Mouse (Mus musculus) neural tube, embryonic 14.5 days (tissue): ENCODE results near the gene 1600014C23Rik. TPM values are rescaled to one million over a fixed set of nuclear protein-coding genes. Genes with fewer than 3 reads are reported as not detected.
A peak's percentile ranks its signal among the peaks of the same experiment; 100 is the strongest.

Experiments used
- ATAC-seq: fragments of 200-750 bp; cut with Nextera tagmentation; 2 replicates; pipeline ENCODE4 v1.8.0; 2017; ENCODE audit warnings: low read depth, mild to moderate bottlenecking, moderate TSS enrichment, moderate library complexity
- H3K27ac ChIP-seq: fragments of 300-500 bp; sonication (generic); 2 replicates; pipeline ENCODE4 v1.5.1; 2014; ENCODE audit warnings: low read depth, mild to moderate bottlenecking, control low read depth, low read length, moderate library complexity, mixed read lengths
- H3K27me3 ChIP-seq: fragments of 300-500 bp; sonication (generic); 2 replicates; pipeline ENCODE4 v1.6.1; 2014; ENCODE audit warnings: low read length; ENCODE audit not compliant: control insufficient read depth, insufficient read depth
- H3K36me3 ChIP-seq: fragments of 300-500 bp; sonication (generic); 2 replicates; pipeline ENCODE4 v1.6.1; 2014; ENCODE audit warnings: low read length, mixed read lengths; ENCODE audit not compliant: control insufficient read depth, insufficient read depth
- H3K4me1 ChIP-seq: fragments of 300-500 bp; sonication (generic); 2 replicates; pipeline ENCODE4 v1.6.1; 2014; ENCODE audit warnings: low read length; ENCODE audit not compliant: control insufficient read depth, insufficient read depth
- H3K4me2 ChIP-seq: fragments of 300-500 bp; sonication (generic); 2 replicates; pipeline ENCODE4 v1.6.1; 2014; ENCODE audit warnings: mild to moderate bottlenecking, low read depth, low read length, control low read depth
- H3K4me3 ChIP-seq: fragments of 300-500 bp; sonication (generic); 2 replicates; pipeline ENCODE4 v1.5.1; 2014; ENCODE audit warnings: low read depth, low read length, control low read depth, mixed read lengths
- H3K9ac ChIP-seq: fragments of 300-500 bp; sonication (generic); replicated peaks from 2 replicates; pipeline ENCODE4 v1.6.1; 2014; ENCODE audit warnings: low read depth, mild to moderate bottlenecking, control low read depth, low read length, mixed read lengths
- H3K9me3 ChIP-seq: fragments of 300-500 bp; sonication (generic); 2 replicates; pipeline ENCODE4 v1.6.1; 2016; ENCODE audit warnings: low read length; ENCODE audit not compliant: control insufficient read depth
- WGBS: fragments of 180-500 bp; shearing (Covaris S2); extraction: QIAGEN DNeasy Blood & Tissue Kit; methylation state at CpG from one replicate; pipeline ENCODE4 v1.1.7; 2014; 5-methylcytosine and 5-hydroxymethylcytosine counted together
- polyA plus RNA-seq: library from polyadenylated mRNA; unstranded; fragments of >200 nt; fragmentation: Nextera tagmentation; extraction: Ambion mirVana; gene quantifications from 2 replicates; pipeline ENCODE4 v1.2.1, GENCODE M21; 2014

Gene 1600014C23Rik
- polyA plus RNA-seq, 1 experiment from 2014 or later: not detected

DNA sequence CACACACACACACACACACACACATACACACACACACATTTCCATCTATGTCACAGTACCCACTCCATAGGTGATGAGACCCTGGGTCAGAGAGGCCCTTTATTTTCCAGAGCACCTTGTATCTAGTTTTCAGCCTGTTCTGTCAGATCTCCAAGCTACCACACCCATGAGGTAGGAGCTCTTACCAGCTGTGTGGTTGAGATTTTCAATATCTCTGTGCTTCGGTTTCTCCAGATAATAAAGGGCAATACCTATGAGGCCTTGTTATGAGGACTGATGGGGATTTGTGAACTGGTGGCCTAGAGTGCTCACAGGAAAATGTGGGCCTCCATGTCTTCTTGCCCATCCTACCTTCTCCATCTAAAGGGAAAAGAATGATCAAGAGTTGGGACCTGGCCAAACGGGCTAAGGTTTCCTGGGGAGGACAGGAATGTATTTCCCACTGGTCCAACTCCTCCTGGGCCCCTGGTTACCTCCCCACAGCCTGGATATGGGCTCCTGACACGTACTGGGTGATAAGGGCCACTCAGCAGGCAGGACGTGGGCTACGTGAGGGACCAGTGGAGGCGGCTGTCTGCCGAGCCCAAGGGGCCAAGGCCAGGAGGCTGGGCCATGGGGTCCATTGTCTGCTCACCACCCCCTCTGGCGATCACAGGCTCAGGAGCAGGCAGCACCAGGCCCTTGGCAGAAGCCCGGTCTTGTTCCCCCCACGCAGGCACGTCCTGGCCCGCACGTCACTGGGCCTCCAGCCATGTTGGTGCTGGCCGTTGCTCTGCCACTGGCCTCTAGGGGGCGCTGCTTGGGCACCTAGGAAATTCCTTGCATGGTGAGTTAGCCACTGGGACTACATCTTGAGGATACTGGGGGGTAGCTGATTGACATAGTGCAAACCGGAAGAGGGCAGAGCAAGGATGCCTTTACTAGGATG, 14.5 kb upstream of the 1600014C23Rik start:
- Histone ChIP-seq H3K4me1 (no peaks in the 10 kb centered on the region), H3K36me3 (no peaks in the 10 kb centered on the region), H3K27me3 (no peaks in the 10 kb centered on the region), H3K4me3 (no peak overlapping the region), H3K9me3 (no peaks in the 10 kb centered on the region), H3K27ac (no peak overlapping the region), H3K9ac (no peak overlapping the region), H3K4me2 (no peak overlapping the region)
- 71% methylated on average over 16 of the region's 16 CpGs for WGBS
- ATAC-seq: no peak

DNA sequence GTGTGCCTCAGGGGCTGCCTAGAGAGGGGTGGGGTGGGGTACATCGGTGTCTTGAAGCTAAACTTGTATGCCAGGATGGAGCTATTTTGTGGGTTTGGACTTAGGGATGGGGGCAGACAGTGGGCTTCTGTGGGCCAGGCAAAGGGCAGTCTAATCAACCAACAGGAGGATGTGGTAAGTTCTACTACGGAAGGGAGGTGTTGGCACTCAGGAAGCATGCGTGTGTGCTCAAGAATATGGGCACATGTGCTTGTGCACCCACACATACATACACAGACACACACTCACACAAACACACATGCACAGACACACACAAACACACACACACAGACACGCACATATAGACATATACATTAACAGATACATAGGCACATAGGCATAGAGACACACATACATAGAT, 13.6 kb upstream of the 1600014C23Rik start:
- Histone ChIP-seq H3K27ac (no peak overlapping the region), H3K27me3 (no peaks in the 10 kb centered on the region), H3K9me3 (no peaks in the 10 kb centered on the region), H3K4me1 (no peaks in the 10 kb centered on the region), H3K4me3 (no peak overlapping the region), H3K4me2 (no peak overlapping the region), H3K36me3 (no peaks in the 10 kb centered on the region), H3K9ac (no peak overlapping the region)
- 95% methylated on average over 4 of the region's 4 CpGs for WGBS
- ATAC-seq: no peak

DNA sequence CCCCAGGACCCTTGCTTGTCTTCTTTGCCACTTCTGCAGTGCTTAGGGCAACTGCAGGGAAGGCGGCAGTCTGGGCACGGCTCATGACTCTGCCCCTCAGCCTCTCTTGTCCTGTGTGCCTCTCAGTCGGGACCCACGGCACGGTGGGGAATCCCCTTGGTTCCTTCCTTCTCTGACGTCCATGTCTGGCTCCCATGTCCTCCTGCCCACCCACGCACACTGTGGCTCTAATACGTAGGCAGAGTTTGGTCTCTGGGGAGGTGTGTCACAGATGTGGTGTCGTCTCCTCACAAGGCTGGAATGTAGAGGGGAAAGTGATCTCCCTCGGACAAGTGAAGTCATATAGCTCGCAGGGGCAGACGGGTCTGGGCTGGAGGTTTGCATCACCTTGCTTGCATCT, 13.1 kb upstream of the 1600014C23Rik start:
- WGBS: 76% methylated on average over 12 of the region's 12 CpGs
- Histone ChIP-seq H3K9ac (no peak overlapping the region), H3K4me1 (no peaks in the 10 kb centered on the region), H3K27ac (no peak overlapping the region), H3K27me3 (no peaks in the 10 kb centered on the region), H3K9me3 (no peaks in the 10 kb centered on the region), H3K4me2 (no peak overlapping the region), H3K36me3 (no peaks in the 10 kb centered on the region), H3K4me3 (no peak overlapping the region)
- no peak for ATAC-seq

DNA sequence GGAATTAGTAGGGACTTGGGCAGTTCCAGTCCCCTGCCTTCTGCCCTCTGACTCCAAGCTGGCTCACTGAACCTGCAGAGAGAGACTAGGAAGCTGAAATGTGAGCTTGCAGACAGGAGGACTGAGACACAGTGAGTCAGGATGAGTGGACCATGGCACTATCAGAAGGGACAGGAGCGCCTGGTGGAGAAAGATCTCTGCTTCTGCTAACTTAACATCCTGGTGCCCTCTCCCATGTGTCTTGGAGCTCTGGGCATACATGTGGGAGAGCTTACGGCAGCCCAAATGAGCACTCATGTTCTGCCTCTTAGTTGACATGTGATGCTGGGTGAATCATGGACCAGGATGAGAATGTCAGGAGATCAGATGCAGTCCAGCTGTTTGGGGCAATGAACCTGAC, 12.0 kb upstream of the 1600014C23Rik start:
- no peak overlapping the region for H3K9ac ChIP-seq
- no peaks in the 10 kb centered on the region for H3K9me3 ChIP-seq
- WGBS: 93% methylated on average over 2 of the region's 2 CpGs
- ATAC-seq: no peak
- H3K4me3 ChIP-seq: no peak overlapping the region
- H3K4me1 ChIP-seq: no peaks in the 10 kb centered on the region
- H3K27ac ChIP-seq: no peak overlapping the region
- no peaks in the 10 kb centered on the region for H3K27me3 ChIP-seq
- H3K36me3 ChIP-seq: no peaks in the 10 kb centered on the region
- H3K4me2 ChIP-seq: no peak overlapping the region

DNA sequence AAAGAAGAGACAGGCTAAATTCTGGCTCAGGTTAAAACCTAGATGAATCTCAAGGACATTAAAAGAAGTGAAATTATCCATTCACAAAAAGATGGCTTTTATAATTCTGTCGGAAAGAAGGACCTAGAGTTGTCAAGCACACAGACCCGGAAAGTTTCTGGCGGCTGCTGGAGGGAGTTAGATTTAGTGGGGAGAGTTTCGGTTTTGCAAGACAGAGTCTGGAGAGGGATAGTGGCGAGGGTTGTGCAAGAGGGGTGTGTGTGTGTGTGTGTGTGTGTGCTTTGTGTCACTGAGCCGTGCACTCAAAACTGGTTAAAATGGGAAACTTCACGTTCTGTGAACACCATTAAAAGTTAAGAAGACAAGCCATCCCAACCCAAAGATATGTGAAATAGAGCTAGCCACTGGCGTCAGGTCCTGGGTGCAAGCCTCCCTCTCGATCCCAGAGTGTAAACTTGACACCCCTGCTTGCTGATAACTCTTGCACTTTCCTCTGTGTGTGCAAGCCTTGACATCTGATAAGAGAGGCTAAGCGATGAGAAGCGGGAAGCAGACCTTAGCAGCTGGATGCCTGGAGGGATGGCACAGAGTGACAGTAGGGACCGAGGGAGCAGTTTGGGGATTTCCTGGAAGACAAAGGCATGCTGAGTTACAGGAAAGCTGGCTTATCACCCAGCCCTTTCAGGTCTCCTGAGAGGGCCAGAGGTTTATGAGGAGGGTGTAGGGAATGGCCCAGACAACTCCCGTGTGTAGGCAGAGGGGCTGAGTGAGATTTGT, 8.9 kb upstream of the 1600014C23Rik start:
- WGBS: 72% methylated on average over 13 of the region's 13 CpGs
- Histone ChIP-seq H3K4me1 (no peaks in the 10 kb centered on the region), H3K9ac (no peak overlapping the region), H3K4me2 (no peak overlapping the region), H3K4me3 (no peak overlapping the region), H3K36me3 (no peaks in the 10 kb centered on the region), H3K9me3 (no peaks in the 10 kb centered on the region), H3K27ac (no peak overlapping the region), H3K27me3 (no peaks in the 10 kb centered on the region)
- no peak for ATAC-seq

DNA sequence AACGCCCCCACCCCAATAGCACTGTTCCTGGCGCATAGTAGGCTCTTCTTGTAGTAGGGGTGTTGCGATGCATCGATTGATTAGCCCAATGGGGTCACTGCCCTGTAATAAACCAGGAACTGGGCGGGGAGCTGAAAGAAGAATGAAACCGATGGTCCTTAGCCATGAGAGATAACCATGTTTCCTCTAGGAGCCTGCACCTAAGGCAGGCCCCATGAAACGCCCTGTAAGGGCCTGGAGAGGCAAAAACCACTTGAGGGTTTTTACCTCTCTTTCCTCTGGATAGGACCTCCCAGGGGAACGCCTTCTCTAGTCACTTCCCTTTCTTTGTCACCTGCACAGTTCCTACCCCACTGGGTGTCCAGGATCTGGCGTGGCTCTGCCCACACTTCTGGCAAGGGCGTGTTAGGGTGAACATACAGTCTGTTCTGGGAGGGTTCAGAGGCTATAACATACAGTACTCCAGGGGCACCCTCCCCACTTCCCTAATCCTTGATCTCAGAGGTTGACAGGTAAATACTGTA, 3.5 kb upstream of the 1600014C23Rik start:
- Histone ChIP-seq H3K4me3 (peak overlapping the region; percentile 42), H3K36me3 (no peaks in the 10 kb centered on the region), H3K4me2 (peak overlapping the region; percentile 75), H3K9ac (peak overlapping the region; percentile 76), H3K27me3 (no peaks in the 10 kb centered on the region), H3K27ac (peak overlapping the region; percentile 91), H3K9me3 (no peaks in the 10 kb centered on the region), H3K4me1 (peaks cover 24% of the 10 kb centered on the region)
- WGBS: 13% methylated on average over 10 of the region's 10 CpGs
- ATAC-seq: peak; percentile 13; the same call in 1 of the 2 replicates

DNA sequence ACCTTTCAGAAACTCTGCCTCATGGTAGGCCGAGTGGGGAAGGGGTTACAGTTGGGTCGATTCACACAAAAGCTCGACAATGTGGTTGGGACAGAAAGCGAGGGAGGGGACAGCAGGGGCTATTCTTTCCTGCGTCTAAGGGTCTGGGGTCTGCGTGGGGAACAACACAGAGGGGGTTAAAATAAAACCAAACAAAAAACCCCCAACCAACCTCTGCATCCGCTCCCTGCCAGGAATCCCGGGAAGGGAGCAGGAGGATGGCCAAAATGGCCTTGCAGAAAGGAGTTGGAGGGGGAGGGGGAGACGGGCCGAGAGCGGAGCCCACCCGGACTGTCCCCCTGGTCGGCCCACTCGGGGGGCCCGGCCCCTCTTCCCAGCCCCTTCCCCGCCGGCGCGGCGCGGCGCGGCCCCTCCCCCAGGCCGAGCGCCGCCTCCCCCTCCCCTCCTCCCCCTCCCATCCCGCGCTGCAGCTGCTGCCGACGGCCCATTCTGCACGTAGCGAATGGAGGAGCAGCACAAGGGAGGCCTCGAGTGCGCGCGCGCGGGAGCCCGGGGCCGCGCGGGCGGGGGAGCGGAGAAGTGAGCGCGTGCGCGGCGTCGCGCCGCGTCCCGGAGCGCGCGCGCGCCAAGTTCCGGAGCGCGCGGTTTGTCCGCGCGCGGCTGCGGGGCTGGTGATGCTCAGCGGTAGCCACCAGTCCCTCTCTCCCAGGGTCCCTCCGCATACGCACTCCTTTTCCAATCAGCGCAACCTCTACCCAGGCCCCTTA, 2.9 kb upstream of the 1600014C23Rik start:
- peak overlapping the region; percentile 91 for H3K27ac ChIP-seq
- peak overlapping the region; percentile 75 for H3K4me2 ChIP-seq
- peak overlapping the region; percentile 76 for H3K9ac ChIP-seq
- peak overlapping the region; percentile 42 for H3K4me3 ChIP-seq
- peaks cover 24% of the 10 kb centered on the region for H3K4me1 ChIP-seq
- no peaks in the 10 kb centered on the region for H3K27me3 ChIP-seq
- peak; percentile 71 for ATAC-seq
- H3K36me3 ChIP-seq: no peaks in the 10 kb centered on the region
- WGBS: under 1% methylated on average over 63 of the region's 72 CpGs
- H3K9me3 ChIP-seq: no peaks in the 10 kb centered on the region

DNA sequence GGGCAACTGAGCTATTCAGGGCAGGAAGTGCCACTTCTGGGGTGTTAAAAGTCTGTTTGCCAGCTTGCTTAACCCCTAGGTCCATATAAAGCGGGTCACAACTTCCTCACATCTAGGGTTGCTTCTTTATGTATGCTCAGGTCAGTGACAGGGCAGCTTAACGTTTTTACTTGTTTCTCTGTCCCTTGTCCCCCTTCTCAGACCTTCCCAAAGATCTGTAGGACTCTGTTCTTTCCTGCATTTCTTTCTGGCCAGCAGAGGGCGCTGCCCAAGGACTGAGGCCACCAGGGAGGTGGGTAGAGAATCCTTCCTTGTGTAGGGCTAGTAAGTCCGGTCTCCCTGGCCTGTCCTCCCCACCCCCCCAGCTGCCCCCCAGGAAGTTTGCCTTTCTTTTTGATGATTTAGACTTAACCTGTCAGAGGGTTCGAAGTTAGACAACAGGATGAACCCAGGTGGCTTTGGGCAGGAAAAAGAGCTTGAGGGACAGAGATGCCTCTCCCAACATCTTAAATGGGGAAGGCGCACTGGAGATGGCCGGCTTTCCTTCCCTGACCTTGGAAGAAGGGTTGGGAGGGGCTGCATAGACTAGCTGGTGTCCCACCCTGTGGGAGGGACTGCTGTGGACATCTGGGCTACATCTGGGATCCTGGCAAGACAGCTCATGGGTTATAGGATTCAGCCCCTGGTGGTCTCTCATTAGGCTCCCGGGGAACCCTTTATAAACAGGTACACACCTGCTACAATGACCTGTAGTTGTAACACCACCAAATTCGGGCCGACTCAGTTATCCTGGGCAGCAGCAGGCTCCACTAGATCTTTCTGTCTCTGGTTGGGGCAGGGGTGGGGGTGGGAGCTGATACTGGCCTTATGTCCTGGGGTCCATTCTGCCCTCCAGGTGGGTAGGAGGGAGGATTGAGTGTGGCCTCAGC, 2.0 kb upstream of the 1600014C23Rik start:
- 5% methylated on average over 10 of the region's 10 CpGs for WGBS
- Histone ChIP-seq H3K4me3 (peak overlapping the region; percentile 42), H3K9me3 (no peaks in the 10 kb centered on the region), H3K27ac (peak overlapping the region; percentile 91), H3K36me3 (no peaks in the 10 kb centered on the region), H3K27me3 (no peaks in the 10 kb centered on the region), H3K9ac (peak overlapping the region; percentile 76), H3K4me1 (peaks cover 24% of the 10 kb centered on the region), H3K4me2 (peak overlapping the region; percentile 75)
- ATAC-seq: peak; percentile 18
